Mouse (Mus musculus): ENCODE results near the gene Pnp. TPM values are rescaled to one million over a fixed set of nuclear protein-coding genes. Genes with fewer than 3 reads are reported as not detected.
A peak's percentile ranks its signal among the peaks of the same experiment; 100 is the strongest.
"Not testable (repeated sequence)": the region's sequence is repeated elsewhere in the genome, so short reads cannot be mapped to it uniquely, and the experiment has no call there.

Gene Pnp
- polyA plus RNA-seq, 1 experiment from 2014 or later, result 28.2 TPM

DNA sequence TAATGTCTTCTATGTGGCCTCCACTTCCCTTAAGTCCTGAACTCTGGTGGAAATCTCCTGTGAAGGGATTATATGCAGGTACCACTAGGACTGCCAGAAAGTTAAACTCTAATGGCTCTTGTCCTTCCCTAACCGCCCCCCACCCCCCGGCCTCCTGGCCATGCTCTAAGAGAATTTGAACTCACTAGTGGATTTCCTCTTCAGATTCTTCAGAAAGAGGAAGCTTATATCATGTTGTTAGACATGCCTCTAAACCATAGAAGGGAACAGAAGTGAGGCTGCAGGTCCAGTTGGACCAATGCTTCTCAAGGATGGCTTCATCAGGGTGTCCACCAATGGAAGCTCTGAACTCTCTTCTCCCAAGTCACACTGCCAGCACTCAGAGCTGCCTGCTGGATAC lies 32.9 kb upstream of the Pnp start:
- not testable (repeated sequence) for ATAC-seq; H3K4me2 ChIP-seq (ENCODE audit: low read length); H3K4me1 ChIP-seq (ENCODE audit: control insufficient read depth, insufficient read depth, low read length); H3K36me3 ChIP-seq (ENCODE audit: control insufficient read depth, insufficient read depth, low read length); DNase-seq (ENCODE audit: low spot score); H3K27ac ChIP-seq (ENCODE audit: low read depth, low read length); H3K9ac ChIP-seq (ENCODE audit: low read length); H3K27me3 ChIP-seq (replicated peaks; ENCODE audit: control insufficient read depth, insufficient read depth, low read length); H3K9me3 ChIP-seq (replicated peaks; ENCODE audit: control insufficient read depth, low read length); H3K4me3 ChIP-seq (ENCODE audit: low read depth, low read length)
- 91% methylated on average over 2 of the region's 2 CpGs for WGBS

DNA sequence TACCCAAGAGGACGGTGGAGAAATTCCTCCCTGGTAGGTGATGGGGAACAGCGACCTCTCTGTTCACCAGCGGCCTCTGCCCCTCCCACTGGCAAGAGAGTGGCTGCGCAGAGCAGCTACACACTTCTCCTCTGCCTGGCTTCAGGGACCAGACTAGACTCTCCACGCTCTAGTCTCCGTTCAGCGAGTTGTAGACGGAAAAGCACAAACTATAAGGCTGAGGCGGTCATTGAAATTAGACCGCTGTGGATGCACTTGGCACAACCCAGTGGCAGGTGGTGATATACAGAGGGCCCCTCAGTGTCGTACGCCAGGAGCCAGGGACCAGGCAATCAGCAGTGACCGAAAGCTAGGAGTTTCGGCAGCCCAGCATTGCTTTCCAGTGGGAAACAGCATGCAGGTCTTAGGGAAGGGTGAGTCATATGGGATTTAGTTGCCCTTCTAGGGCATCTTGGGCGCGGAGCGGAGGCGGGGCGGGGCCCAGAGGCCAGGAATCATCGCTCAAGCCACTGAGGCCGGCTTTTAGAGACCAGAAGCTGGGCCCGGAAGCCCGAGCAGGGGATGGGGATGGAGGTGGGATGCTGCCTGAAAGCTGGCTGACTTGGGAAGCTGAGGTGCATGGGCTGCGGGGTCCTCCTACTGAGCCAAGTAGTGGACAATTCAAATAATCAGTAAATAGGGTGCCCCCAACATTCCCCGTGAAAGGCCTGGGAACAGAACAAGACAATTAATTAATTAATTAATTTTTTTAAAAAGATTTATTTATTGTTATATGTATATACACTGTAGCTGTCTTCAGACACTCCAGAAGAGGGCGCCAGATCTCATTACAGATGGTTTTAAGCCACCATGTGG lies 26.7 kb upstream of the Pnp start:
- no peaks in the 10 kb centered on the region for H3K9me3 ChIP-seq (replicated peaks; ENCODE audit: control insufficient read depth, low read length)
- peak overlapping the region; percentile 30 for H3K4me3 ChIP-seq (ENCODE audit: low read depth, low read length)
- H3K4me1 ChIP-seq (ENCODE audit: control insufficient read depth, insufficient read depth, low read length), result no peaks in the 10 kb centered on the region
- no peaks in the 10 kb centered on the region for H3K27me3 ChIP-seq (replicated peaks; ENCODE audit: control insufficient read depth, insufficient read depth, low read length)
- peak overlapping the region; percentile 51 for H3K9ac ChIP-seq (ENCODE audit: low read length)
- ATAC-seq (peak; percentile 88), DNase-seq (ENCODE audit: low spot score) (peak; percentile 68)
- peak overlapping the region; percentile 52 for H3K4me2 ChIP-seq (ENCODE audit: low read length)
- H3K27ac ChIP-seq (ENCODE audit: low read depth, low read length), result no peak overlapping the region
- 4% methylated on average over 26 of the region's 26 CpGs for WGBS
- no peaks in the 10 kb centered on the region for H3K36me3 ChIP-seq (ENCODE audit: control insufficient read depth, insufficient read depth, low read length)

DNA sequence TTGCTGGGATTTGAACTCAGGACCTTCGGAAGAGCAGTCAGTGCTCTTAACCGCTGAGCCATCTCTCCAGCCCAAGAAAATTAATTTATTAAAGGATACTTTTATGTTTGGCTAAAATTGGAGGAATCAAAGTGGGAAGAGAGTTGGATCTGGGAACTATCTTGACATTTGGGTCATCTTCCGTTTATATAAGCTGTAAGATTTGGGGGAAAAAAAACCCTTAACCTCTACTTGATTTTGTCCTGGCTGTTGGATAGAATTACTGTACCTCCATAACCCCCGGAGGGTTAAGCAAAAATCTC lies 26.1 kb upstream of the Pnp start:
- Histone ChIP-seq H3K36me3 (ENCODE audit: control insufficient read depth, insufficient read depth, low read length) (no peaks in the 10 kb centered on the region), H3K9me3 (replicated peaks; ENCODE audit: control insufficient read depth, low read length) (no peaks in the 10 kb centered on the region), H3K27me3 (replicated peaks; ENCODE audit: control insufficient read depth, insufficient read depth, low read length) (no peaks in the 10 kb centered on the region), H3K4me3 (ENCODE audit: low read depth, low read length) (no peak overlapping the region), H3K9ac (ENCODE audit: low read length) (no peak overlapping the region), H3K27ac (ENCODE audit: low read depth, low read length) (no peak overlapping the region), H3K4me2 (ENCODE audit: low read length) (no peak overlapping the region), H3K4me1 (ENCODE audit: control insufficient read depth, insufficient read depth, low read length) (no peaks in the 10 kb centered on the region)
- DNase-seq (ENCODE audit: low spot score) (no peak), ATAC-seq (no peak)
- WGBS, result 88% methylated on average over 4 of the region's 4 CpGs

DNA sequence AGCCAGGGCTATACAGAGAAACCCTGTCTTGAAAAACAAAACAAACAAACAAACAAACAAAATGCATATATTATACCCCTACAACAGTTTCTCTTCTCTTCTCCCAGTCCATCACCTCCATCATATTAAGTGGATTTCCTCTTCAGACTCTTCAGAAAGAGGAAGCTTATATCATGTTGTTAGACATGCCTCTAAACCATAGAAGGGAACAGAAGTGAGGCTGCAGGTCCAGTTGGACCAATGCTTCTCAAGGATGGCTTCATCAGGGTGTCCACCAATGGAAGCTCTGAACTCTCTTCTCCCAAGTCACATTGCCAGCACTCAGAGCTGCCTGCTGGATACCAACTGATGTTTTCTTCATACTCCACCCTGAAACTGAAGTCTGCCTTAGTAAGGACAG lies 25.6 kb upstream of the Pnp start:
- not testable (repeated sequence) for H3K9me3 ChIP-seq (replicated peaks; ENCODE audit: control insufficient read depth, low read length); H3K27me3 ChIP-seq (replicated peaks; ENCODE audit: control insufficient read depth, insufficient read depth, low read length); H3K36me3 ChIP-seq (ENCODE audit: control insufficient read depth, insufficient read depth, low read length); DNase-seq (ENCODE audit: low spot score); H3K4me1 ChIP-seq (ENCODE audit: control insufficient read depth, insufficient read depth, low read length); H3K27ac ChIP-seq (ENCODE audit: low read depth, low read length); ATAC-seq; H3K4me3 ChIP-seq (ENCODE audit: low read depth, low read length); H3K9ac ChIP-seq (ENCODE audit: low read length); H3K4me2 ChIP-seq (ENCODE audit: low read length)

DNA sequence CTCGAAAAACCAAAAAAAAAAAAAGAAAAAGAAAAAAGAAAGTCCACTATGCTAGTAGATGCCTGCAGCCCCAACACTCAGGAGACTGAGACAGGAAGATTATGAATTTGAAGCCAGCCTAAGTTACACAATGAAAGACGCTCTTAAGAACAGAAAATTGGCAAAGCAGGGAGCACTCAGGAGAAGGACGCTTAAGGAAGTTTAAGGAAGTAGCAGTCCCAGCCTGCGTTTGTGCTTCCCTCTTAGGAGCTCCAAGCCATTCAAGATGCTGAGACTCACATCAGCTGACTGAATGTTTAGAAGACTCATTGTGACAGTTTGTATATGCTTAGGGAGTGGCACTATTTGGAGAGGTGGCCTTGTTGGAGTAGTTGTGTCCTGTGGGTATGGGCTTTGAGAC lies 22.8 kb upstream of the Pnp start:
- Histone ChIP-seq H3K9ac (ENCODE audit: low read length) (no peak overlapping the region), H3K27ac (ENCODE audit: low read depth, low read length) (no peak overlapping the region), H3K36me3 (ENCODE audit: control insufficient read depth, insufficient read depth, low read length) (peaks cover 16% of the 10 kb centered on the region), H3K27me3 (replicated peaks; ENCODE audit: control insufficient read depth, insufficient read depth, low read length) (no peaks in the 10 kb centered on the region), H3K9me3 (replicated peaks; ENCODE audit: control insufficient read depth, low read length) (no peaks in the 10 kb centered on the region), H3K4me1 (ENCODE audit: control insufficient read depth, insufficient read depth, low read length) (no peaks in the 10 kb centered on the region), H3K4me2 (ENCODE audit: low read length) (no peak overlapping the region), H3K4me3 (ENCODE audit: low read depth, low read length) (no peak overlapping the region)
- no peak for ATAC-seq
- 77% methylated on average over 4 of the region's 4 CpGs for WGBS
- DNase-seq (ENCODE audit: low spot score), result no peak

DNA sequence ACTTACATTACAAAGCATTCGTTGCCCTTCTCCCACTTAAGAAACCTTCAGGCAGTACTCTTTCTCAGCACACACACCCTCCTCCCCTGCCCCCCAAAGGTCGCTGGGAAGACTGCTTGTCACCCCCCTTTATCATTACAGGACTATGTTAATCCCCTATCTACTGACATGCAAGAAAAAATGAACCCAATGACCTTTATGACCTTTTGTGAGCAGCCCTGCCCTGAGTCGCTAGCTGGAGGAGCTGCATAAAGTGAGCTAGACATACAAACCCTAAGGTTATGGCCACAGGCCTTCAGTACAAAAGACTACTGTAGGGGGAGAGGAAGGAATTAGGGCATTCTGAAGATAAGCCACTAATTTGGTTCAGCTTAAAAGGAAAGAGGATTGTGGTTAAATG lies 19.5 kb upstream of the Pnp start:
- ATAC-seq (no peak), DNase-seq (ENCODE audit: low spot score) (no peak)
- Histone ChIP-seq H3K27me3 (replicated peaks; ENCODE audit: control insufficient read depth, insufficient read depth, low read length) (no peaks in the 10 kb centered on the region), H3K9ac (ENCODE audit: low read length) (no peak overlapping the region), H3K9me3 (replicated peaks; ENCODE audit: control insufficient read depth, low read length) (no peaks in the 10 kb centered on the region), H3K4me2 (ENCODE audit: low read length) (no peak overlapping the region), H3K4me3 (ENCODE audit: low read depth, low read length) (no peak overlapping the region), H3K27ac (ENCODE audit: low read depth, low read length) (no peak overlapping the region), H3K4me1 (ENCODE audit: control insufficient read depth, insufficient read depth, low read length) (no peaks in the 10 kb centered on the region), H3K36me3 (ENCODE audit: control insufficient read depth, insufficient read depth, low read length) (peaks cover 45% of the 10 kb centered on the region)
- WGBS, result 46% methylated on average over 3 of the region's 3 CpGs

DNA sequence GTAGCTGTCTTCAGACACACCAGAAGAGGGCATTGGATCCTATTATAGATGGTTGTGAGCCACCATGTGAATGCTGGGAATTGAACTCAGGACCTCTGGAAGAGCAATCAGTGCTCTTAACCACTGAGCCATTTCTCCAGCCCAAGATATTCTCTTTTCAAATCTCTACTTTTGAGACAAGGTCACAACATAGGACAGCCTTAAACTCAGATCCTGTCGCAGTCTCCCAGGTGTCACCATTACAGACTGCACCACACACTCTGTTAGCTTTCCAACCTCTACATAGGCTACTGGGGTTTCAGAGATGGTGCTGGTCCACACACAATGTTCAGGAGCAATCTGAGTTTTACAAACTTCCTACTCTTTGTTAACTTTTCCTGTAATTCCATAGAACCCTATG lies 7.4 kb upstream of the Pnp start:
- DNase-seq (ENCODE audit: low spot score); ATAC-seq; H3K27ac ChIP-seq (ENCODE audit: low read depth, low read length); H3K27me3 ChIP-seq (replicated peaks; ENCODE audit: control insufficient read depth, insufficient read depth, low read length); H3K9me3 ChIP-seq (replicated peaks; ENCODE audit: control insufficient read depth, low read length): not testable (repeated sequence)
- H3K4me3 ChIP-seq (ENCODE audit: low read depth, low read length), result peak overlapping the region; percentile 85
- peaks cover 41% of the 10 kb centered on the region for H3K36me3 ChIP-seq (ENCODE audit: control insufficient read depth, insufficient read depth, low read length)
- peak overlapping the region; percentile 90; the same call in 1 of the 2 replicates for H3K9ac ChIP-seq (ENCODE audit: low read length)
- peak overlapping the region; percentile 65 for H3K4me2 ChIP-seq (ENCODE audit: low read length)
- H3K4me1 ChIP-seq (ENCODE audit: control insufficient read depth, insufficient read depth, low read length), result peaks cover 14% of the 10 kb centered on the region
- WGBS, result 80% methylated on average over 1 of the region's 1 CpGs

DNA sequence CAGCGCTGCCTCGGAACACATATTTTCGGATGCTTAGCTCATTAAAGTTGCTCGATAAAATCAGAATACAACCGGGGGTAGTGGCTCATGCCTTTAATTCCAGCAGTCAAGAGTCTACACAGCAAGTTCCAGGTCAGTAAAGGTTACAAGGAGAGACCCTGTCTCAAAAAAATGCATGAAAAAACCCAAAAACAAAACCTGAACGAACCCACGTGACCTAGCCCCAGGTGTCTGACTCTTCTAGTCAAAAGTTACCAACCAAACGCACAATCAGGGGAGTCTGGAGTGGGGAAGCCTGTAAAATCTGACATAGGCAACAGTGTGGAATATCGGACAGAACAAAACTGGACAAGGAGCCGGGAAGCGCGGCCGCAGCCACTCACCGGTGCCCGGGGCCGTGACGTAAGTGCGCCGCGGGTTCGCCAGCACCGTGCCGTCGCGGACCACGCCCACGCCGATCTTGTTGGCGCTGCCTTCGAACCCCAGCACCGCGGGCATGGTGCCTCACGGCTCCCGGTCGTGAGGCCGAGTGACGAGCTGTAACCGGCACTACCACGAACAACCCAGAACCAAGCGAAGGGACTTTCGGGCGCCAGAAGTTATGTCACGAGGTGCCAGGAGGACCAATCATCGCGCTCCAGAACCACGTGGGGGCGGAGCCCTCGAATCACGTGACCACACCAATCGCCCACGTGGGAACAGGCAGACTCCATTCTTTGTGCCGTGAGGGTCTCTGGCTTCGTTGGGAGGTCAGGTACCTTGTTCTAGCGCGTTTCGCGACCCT lies 6.4 kb upstream of the Pnp start, which contains the start of the genes Osgep and Apex1:
Gene Osgep, minus strand, starts transcription at position 613 of the 784 bp plus-strand sequence.
Gene Apex1, plus strand, starts transcription at position 688 of the 784 bp plus-strand sequence.
- H3K4me3 ChIP-seq (ENCODE audit: low read depth, low read length), result peak within 1 kb of the TSS; percentile 85
- H3K36me3 ChIP-seq (ENCODE audit: control insufficient read depth, insufficient read depth, low read length), result peaks cover 45% of the 10 kb centered on the region
- no peaks in the 10 kb centered on the region for H3K27me3 ChIP-seq (replicated peaks; ENCODE audit: control insufficient read depth, insufficient read depth, low read length)
- peak within 1 kb of the TSS; percentile 65 for H3K4me2 ChIP-seq (ENCODE audit: low read length)
- WGBS, result under 1% methylated on average over 57 of the region's 57 CpGs
- H3K4me1 ChIP-seq (ENCODE audit: control insufficient read depth, insufficient read depth, low read length), result peaks cover 14% of the 10 kb centered on the region
- ATAC-seq (peak; percentile 96), DNase-seq (ENCODE audit: low spot score) (peak; percentile 99)
- peak within 1 kb of the TSS; percentile 90 for H3K9ac ChIP-seq (ENCODE audit: low read length)
- H3K9me3 ChIP-seq (replicated peaks; ENCODE audit: control insufficient read depth, low read length), result no peaks in the 10 kb centered on the region
- peak within 1 kb of the TSS; percentile 90 for H3K27ac ChIP-seq (ENCODE audit: low read depth, low read length)
